Mouse (Mus musculus): ENCODE data around the gene Tdrd7.

The Tdrd7 gene

DNA sequence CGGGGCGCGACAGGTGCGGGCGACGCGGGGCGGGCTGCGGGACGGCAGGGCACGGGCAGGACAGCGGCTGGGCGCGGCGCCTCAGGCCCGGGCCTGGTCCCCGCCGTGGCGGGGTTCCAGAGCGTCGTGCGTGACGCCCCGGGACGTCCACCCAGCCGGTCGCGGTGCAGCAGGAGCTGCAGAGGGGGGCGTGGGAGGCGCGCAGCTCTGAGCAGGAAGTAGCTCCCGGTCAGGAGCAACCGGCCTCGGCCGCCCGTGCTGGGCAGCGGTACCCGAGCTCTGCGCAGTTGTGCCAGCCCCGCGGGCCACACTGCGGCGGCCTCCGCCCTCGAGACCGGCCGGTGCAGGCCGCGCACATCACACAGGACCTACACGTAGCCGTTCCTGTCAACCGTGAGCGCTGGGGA is 7.3 kb downstream of the Tdrd7 start:
- in situ Hi-C loops (cut with MboI, MseI): no loop called here

DNA sequence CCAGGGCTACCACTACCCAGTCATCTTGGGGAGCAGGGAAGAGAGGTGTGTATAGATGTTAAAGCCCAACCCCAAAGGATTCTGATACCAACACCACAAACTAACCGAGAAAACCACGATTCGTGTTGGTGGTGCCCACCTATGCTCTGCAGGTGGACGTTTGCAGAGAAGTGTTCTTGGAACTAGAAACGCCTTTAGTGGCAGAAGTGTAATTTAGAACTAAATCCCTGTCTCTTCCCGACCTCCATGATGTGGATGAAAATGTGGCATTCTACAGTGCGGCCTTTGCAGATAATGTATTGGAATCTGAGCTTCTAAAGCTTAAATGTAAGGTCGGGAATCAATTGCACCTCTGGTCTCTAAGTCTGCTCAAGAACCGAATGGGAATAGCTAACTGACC is 7.8 kb downstream of the Tdrd7 start:
- in situ Hi-C loops (cut with MboI, MseI): no loop called here

DNA sequence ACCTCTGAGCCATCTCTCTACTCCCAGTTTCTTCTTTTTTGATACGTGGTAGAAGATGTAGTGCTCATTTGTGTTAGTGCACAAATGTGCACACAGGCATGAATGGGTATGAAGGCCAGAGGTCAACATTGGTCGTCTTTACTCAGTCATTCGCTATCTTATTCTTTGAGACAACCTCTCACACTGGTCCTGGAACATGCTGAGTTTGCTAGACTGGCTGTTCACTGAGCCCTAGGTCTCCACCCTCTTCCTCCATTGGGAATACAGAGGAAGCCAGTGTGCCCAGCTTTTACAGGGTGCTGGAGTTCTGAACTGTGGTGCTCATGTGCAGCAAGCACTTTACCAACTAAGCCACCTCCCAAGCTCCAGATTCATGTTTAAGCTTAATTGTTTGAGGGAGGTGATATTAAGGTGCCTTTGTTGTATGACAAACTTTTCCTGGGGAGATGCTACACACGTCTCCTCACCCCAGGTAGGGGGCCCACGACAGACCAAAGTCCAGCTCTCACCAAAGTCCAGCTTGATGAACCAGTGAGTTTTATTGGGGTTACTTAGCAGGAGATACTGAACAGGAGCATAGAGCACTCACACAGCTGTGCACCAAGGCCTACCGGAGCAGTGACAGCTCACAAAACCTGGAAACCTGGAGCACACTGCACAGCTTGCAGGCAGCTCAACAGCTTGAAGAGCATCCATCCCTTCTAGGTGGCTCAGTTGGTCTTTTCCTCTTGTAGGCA is 12.0 kb downstream of the Tdrd7 start:
- in situ Hi-C loops (cut with MboI, MseI): no loop called here

DNA sequence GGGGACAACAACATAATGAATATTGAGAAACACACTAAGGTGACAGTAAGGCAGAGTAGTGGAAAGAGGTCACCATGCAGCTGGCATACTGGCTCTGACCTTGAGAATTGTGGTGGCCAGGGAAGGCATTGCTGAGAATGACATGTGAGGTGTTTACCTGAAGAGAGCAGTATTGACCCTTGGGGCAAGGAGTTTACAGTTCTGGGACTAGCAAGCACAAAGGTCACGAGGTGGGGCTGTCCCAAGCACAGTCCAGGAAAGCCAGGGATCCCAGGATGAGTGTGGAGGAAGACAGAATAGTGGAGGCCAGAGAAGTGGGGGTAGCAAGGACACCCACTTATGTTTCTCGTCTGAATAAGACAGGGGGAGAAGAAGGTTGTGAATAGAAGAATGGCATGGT is 14.8 kb downstream of the Tdrd7 start:
- in situ Hi-C loops (cut with MboI, MseI): loop anchor here in 1 of 2 experiments (10.0 kb wide), 1 partner anchor 1155 kb away; no protein-coding TSS in a partner anchor

DNA sequence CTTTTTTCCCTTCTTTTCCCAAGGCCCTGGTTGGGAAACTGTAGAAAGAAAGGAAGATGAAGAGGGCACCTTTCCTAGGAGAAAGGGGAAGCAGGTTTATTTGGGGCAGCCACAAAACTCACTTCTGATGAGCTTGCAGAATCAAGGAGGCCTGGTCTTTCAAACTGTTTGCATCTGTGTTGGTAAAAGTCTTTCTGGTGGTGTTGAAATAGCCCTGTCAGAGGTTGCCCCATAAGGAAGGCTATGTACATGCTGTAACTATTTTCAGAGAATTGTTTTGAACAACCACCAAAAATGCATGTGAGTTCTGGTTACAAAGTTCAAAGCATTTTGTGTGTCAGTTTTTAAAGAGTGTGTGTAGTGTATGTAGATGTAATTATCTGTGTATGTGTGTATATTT is 15.9 kb downstream of the Tdrd7 start:
- in situ Hi-C loops (cut with MboI, MseI): loop anchor here in 1 of 2 experiments (10.0 kb wide), 1 partner anchor 1156 kb away; no protein-coding TSS in a partner anchor

DNA sequence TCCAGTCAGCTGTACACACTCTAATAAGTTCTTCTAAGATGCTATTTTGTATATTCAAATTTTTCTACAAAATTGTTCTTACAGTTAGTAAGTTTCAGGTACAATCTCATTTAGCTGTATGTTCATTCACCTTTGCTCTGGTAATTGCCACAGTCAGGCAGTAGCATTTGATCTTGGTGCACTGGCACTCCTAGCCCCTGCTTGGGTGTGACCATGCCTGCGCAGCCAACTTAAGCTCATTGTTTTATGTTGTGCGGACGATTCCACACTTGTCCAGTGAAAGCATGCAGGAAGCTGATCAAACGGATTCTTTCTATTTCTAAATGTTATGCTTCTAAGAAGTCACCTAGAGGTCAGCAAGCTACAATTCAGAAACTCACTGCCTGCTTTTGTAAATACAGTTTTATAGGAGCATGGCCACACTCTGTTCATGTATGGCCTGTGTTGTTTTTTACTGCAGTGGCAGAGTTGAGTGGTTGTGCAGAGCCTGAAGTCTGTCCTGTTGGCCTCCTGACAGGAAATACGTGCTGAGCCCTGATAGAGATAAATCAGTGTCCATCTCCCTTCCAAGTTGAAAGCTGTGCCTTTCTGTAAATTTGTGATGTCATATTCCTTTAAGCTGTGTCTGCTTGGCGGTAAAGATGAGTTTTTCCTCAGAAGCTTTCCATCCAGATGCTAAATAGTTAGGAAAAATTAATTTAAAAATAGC is 25.4 kb downstream of the Tdrd7 start:
- in situ Hi-C loops (cut with MboI, MseI): no loop called here

DNA sequence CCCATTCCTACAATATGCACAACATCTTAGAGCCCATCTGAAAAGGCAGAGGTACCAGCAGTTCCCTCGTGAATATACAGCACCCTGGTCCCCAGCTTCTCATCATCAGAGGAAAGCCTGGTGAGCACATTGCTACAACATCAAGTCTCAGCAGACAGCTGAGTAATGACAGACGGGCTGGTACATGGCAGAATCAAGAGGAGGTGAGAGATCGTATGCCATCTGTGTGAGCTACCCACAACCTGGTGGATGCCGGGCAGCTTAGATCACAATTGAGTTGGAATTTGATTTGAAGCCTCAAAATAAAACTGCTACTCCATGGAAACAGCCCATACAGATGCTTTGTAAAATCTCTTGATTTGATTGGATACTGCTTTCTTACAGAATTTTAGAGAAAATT is 33.4 kb downstream of the Tdrd7 start:
- in situ Hi-C loops (cut with MboI, MseI): no loop called here

DNA sequence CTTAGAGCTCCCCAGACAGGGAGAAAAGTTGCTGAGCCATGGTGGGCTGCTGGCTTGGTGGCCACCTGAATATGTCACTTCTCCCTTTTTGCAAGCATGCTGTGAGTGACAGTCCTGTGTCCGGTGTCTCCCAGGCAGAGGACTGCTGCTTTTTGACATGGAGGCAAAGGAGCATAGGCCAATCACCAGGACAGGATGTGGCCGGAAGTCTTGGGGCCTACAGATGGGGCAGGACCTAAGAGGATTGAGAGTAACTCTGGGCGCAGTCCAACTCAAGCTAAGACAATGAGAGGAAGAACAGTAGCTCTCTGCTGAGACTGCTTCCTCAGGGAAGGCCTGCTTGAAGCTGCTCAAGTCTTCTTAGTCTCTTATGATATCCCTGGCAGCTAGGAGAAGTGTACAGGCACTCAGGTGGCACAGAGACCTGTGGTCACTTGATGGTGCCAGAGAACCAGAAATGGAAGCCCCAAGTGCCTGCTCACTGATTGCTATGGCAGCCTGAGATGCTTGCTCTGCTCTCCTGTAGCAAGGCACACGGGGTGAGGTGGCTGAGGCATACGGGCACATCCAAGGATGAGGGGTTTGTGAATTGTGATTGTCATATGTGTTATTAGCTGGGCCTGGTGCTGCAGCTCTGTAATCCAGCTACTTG is 43.1 kb downstream of the Tdrd7 start:
- in situ Hi-C loops (cut with MboI, MseI): no loop called here

DNA sequence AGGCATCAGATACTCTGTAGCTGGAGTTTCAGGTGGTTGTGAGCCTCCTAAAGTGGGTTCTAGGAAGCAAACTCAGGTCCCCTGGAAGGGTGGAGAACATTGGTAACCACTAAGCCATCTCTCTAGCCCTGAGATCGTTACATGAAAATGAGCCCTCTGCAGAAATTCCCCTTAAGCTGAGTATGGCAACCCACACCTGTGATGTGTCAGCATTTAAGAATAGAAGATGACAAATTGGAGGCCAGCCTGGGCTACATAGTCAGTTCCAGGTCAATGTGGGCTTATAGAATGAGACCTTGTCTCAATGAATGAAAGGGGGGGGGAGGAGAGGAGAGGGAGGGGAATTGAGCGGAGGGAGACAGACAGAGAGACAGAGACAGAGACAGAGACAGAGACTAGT is 46.6 kb downstream of the Tdrd7 start:
- in situ Hi-C loops (cut with MboI, MseI): no loop called here

DNA sequence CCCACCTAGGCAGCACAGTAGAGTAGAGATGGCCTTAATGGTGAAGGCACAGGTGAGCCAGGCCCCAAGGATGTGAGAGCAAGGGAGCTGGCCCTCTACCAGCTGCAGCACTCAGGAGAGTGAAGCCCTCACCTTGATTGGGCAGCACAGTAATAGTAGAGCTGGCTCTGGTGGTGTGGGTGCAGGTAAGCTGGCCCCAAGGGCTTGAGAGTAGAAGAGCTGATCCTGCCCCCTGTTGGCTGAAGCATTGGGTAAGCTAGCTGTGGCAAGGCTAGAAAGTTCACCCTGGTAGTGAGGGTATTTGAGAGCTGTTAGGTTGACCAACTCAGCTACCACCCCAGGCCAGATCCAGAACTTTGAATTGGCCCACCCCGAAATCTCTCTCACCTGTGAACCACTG is 50.5 kb downstream of the Tdrd7 start:
- in situ Hi-C loops (cut with MboI, MseI): no loop called here

DNA sequence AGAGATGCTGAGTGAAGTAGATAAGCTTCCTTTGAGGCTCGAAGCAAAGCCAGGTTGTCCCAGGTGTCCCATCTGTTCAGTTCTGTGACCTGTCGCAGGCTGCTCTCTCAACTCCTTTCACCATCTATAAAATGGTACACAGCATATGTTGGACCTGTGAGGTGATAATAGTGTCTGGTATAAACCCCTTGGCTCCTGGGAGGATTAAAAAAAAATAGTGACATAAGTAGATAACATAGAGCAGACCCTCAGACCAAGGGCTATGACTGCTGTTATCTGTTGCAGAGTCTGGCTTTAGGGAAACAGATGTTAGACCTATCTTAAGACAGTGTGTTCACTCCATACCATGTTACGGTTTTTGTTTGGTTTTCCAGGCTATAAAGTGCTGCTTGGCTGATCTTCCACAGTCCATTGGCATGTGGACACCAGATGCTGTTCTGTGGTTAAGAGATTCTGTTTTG is 57.9 kb downstream of the Tdrd7 start:
- in situ Hi-C loops (cut with MboI, MseI): no loop called here

DNA sequence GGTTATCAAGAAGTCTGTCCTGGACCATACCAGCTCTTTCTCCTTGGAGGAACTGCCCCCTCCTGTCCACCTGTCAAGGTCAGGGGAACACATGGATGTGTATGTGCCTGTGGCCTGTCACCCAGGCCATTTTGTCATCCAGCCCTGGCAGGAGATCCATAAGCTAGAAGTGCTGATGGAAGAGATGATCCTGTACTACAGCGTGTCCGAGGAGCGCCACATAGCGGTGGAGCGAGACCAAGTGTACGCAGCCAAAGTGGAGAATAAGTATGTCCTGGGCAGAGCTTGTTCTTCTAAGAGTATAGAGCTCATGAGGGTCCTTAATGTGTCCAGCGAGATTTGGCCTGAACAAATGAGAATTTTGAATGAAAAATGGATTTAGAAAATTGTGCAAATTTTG is 60.8 kb downstream of the Tdrd7 start:
- in situ Hi-C loops (cut with MboI, MseI): no loop called here

DNA sequence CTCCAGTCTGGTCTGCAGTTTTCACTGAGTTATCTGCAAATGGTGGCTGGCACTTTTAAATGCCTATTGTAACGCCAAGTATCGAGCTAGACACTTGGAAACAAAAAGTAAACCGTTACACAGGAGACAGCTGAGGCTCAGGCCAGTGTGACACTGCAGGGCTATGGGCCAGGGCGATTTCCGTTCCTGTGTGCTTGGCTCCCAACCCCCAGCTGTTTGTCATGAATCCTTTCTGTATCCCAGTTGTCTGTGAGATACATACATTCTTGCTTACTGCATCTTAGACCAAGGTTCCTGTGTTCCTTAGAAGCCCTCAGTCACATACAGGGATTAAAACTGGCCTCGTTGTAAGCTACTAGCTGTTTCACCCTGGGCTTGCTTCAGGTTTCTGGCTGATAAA is 63.1 kb downstream of the Tdrd7 start:
- in situ Hi-C loops (cut with MboI, MseI): no loop called here

DNA sequence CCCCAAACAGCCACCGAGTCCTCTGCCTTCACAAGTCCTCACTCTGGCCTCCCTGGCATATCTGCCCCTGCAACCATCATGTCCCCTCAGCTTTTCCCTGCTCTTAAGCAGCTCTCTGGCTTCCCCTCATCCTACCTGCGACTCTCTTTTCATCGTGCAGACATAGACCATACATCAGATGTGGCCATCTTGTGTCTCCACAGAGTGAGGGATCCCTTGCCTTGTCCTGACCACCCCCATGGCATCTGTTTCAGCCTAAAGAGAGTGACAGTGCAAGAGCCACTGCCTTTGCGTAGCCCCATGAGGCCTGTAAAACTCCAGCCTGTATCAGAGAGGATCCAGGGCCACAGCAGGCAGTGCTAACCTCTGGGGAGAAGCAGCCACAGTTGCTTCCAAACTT is 63.6 kb downstream of the Tdrd7 start:
- in situ Hi-C loops (cut with MboI, MseI): no loop called here

DNA sequence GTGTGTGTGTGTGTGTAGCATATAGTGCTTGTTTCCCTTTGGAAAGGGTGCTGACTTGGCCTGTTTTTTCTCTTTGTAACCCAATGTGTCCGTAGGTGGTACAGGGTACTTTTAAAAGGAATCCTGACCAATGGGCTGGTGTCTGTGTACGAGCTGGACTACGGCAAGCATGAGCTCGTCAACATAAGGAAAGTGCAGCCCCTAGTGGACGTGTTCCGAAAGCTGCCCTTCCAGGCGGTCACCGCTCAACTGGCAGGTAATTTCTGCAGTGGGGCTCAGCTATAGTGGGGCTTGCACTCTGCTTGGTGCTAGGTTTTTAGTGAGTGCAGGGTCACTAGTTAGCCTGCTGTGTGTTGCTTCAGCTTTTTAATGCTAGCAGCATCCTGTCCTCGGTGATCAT is 64.4 kb downstream of the Tdrd7 start:
- in situ Hi-C loops (cut with MboI, MseI): no loop called here

DNA sequence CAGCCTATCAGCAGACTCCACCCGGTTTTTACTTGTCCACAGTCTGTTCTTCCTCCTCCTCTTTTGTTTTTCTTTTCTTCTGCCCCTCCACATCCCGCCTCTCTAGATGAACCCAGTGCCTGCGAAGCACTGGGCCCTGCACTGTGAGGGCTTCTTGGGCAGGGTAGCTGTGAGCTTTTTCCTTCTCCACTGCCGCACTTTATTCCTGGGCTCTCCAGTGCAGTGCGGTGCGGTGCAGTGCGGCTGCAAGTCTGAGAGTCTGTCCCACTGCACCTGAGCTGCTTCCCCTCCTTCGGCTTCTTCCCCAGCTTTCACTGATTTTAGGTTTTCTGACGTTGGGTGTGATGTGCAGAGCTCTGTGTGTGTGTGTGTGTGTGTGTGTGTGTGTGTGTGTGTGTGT is 67.3 kb downstream of the Tdrd7 start:
- in situ Hi-C loops (cut with MboI, MseI): no loop called here

DNA sequence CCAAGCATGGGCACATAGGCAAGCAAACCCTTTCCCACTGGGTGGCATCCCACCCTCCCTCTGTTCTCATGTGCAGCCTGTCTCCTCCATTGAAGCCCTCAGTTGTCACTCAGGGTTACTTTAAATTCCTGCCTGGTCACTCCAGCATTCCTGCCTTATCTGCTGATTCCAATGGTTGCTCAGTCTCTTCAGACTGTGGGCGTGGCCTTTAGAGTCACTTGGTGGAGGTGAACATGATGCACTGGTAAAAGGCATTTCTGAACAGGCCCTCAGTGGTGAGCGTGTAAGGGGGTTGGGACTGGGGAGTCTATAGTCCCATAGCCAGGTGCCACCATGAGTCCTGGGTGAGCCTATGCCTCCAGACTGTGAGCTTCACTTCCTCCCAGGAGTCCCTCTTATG is 68.1 kb downstream of the Tdrd7 start:
- in situ Hi-C loops (cut with MboI, MseI): no loop called here

DNA sequence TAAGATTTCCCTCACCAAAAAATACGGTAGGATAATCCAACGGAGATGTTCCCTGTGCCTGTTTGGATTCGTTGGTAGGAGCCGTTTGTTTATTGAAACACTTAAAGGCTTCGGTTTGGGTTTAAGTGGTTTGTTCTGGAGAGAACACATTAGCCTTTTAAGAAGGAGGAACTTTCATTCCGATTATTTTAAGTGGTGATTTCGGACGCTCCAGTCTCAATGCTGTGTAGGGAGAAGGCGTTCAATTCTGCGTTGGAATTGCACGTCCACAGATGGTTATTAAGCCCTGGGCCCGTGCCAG is 73.4 kb downstream of the Tdrd7 start:
- in situ Hi-C loops (cut with MboI, MseI): no loop called here

DNA sequence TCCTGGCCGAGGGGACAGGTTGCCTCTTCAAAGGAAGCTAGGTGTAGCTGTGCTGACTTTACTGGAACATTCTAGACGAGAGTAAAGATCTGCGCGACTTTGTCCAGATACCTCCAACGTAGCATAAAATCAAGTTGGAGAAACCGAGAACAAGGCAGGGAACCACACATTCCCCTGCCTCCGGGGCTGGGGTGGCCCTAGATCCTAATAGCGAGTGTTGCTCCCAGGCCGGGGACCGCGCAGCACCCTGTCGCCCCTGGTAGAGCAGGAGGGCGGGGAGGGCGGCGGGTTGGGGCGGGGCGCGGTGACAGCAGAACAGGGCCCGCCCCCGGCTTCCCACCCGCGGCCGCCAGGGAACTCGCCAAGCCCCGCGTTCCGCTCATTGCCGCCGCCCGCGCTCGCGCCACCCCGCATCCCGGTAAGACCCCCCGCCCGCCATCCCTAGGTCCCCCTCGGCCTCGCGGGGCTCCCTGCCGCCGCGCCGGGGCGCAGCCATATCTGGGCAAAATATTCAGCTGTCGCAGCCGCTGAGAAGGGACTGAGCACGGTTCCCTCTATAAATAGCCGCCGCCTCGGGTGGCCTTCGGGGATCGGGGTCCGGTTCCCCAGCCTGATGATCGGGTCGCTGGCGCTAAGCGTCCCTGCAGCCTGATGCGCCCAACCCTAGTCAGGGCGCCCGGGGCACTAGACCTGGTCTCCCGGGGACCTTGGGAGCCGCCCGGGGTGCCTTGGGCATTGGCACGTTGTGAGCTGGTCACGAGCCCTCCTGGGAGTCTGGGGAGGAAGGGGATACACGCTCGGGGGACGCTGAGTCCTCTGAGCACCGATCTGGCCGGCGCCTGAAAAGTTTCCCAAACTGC is 74.0 kb downstream of the Tdrd7 start, which contains the start of gene Tmod1:
Tmod1 (plus strand) TSS at position 44 of the 860 bp plus-strand sequence.
- in situ Hi-C loops (cut with MboI, MseI): no loop called here

DNA sequence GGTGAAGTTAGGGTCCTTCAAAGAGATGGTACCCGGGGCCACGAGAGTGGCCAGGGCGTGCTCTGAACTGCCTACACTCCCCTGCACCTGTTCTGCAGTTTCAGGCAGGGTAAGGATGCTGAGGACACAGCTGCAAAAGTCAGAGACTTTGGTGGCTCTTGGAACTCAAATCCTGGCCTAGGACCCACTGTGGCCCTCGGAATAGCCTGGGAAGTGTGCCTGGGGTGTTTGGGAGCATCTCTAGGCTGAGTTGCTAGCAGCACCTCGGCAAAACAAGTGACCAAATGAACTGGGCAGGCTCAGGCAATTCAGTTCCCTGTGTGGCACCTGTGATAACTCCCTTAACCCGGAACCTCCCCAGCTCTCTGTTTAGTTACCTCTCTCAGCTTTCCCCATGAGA is 74.8 kb downstream of the Tdrd7 start:
- in situ Hi-C loops (cut with MboI, MseI): no loop called here

DNA sequence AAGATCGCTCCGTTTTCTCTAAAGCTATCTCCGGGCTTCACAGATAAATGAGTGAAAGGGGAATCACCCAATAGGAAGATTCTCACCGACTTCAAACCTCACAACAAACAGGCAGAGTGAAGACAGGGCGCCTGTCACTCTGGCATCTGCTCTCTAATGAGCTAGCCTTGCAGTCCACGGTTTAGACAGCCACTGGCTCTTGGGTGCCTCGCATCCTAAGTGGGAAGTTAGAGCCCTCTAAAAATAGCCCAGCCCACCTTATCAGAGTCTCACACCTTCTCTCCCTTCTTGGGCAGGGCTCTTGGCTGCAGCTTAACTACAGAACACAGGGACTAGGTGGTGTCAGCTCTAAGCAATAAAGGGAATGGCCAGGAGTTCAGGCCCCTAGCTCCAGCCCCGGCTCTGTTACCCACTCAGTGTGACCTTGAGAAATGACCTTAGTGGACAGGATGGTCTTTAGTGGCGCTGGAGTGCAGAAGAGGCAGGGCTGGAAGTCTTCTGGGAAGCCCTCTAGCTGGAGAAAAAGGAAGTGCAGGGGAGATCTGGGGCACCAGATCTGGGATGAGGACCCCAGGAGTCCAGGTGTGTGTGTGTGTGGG is 75.6 kb downstream of the Tdrd7 start:
- in situ Hi-C loops (cut with MboI, MseI): no loop called here

Data from T-helper 17 cell (primary cell).